Mouse (Mus musculus): ENCODE measurements around the gene Tbc1d8. TPM values are rescaled to one million over a fixed set of nuclear protein-coding genes. Genes with fewer than 3 reads are reported as not detected.

Tbc1d8 gene
- 10 to 100 TPM in 1 of 2 experiments, 1 to 10 TPM in 1; 6.9 to 18.7 TPM for total RNA-seq (2021)
- long read RNA-seq, experiment 1, full-length matches to known transcripts, result 8 of 12 reads
- long read RNA-seq, experiment 1, partial matches to known transcripts, result 3 of 12 reads
- long read RNA-seq, experiment 1, other reads (novel, unspliced or antisense), result 1 of 12 reads
- long read RNA-seq, experiment 2, full-length matches to known transcripts, result 2 of 2 reads
- long read RNA-seq, experiment 2, partial matches to known transcripts, result 0 of 2 reads
- long read RNA-seq, experiment 2, other reads (novel, unspliced or antisense), result 0 of 2 reads

- DNase-seq, result peak; percentile 94 to 95
Measured at GRCm38 (mm10) chr1:39478057-39478895, at the start of gene Tbc1d8. TSS of gene Tbc1d8 (minus strand) at chr1:39478755.

- DNase-seq, result no peak
Measured at GRCm38 (mm10) chr1:39528319-39528718, 49.8 kb upstream of the Tbc1d8 start.

- DNase-seq, result peak; percentile 83 to 89
Measured at GRCm38 (mm10) chr1:39527432-39527831, 48.9 kb upstream of the Tbc1d8 start.

DNA sequence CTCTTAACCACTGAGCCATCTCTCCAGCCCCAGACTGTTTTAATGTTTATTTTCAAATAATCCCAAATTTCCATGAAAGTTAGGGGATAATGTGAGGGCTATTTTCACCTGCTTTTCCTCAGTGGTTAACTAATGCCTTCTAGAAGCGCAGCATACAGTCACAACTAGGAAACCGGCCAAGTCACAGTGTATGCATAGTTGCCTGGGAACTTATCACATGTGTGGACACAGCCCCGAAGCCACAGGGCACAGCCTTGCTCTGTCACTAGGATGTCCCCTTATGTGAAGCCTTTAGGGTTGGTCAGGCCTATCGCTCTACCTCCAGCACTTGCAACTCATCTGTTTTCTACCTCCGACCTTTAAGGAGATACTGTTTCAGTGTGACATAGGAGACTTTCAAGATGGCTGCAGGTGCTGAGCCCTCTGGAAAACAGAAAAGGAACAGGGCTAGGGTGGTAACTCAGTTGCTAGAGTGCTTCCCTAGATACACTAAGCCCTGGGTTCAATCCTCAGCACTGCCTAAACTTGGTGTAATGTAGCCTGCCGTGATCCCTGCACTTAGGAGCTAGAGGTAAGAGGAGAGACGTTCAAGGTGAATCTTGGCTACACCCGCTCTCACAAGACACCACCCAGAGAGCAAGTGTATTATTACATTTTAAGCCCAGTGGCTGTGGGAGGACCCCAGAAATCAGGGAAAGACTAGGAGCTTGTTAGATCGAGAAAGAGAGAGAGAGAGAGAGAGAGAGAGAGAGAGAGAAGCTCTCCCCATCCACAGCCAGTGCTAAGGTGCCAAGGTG is 48.0 kb upstream of the Tbc1d8 start:
- no peak for DNase-seq

- DNase-seq, result no peak
Measured at GRCm38 (mm10) chr1:39525763-39526162, 47.2 kb upstream of the Tbc1d8 start.

DNA sequence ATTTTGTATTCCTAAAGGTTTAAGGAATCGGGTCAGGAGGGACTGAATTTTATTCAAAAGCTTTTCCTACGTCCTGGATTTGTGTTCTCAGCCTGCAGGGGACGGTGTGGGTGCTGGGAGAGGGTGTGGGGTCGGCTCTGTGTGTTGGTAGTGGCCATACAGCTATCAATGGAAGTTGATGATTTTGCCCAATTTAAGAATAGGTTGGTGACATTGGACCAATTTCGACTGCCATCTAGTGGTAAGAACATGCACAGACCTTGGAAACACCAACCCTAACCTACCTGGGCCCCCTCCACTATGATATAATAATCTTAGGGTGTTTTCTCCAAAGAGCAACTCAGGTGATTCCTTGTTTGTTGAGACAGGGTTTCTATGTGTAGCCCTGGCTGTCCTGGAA is 44.0 kb upstream of the Tbc1d8 start:
- peak in 1 of 2 experiments; percentile 40 for DNase-seq

GRCm38 (mm10) chr1:39521326-39521725 is 42.8 kb upstream of the Tbc1d8 start:
- DNase-seq, result no peak

DNA sequence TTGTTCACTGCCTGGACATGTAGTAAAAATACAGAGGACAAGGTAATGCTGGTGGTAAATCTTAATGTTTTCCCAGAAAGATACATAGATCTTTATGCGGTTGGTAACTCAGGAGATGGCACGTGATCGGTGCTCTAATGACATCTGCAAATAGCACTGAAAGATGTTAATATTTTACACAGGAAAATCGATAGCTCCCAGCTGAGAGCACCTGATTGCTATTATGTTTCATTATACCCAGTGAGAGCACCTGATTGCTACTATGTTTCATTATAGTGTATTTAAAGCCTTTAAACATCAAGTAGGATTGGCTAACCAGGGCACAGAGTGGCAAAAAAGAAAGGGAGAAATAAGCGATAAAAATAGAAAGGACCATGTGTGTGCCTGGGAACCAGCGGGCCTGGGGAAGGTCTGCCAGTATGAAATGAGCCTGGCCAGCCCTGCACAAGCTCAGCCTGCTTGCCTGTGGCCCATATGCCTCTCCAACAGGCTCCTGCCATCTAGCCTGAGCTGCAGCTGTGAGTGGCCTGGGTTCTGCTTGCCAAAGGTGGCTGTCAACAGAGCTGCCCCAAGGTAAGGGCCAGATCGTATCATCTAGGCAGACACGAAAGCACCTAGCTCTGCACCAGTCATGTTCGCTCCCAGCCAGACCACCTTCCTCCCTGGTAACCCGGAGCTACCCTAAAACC is 36.9 kb upstream of the Tbc1d8 start:
- no peak for DNase-seq

- no peak for DNase-seq
Measured at GRCm38 (mm10) chr1:39512183-39512582, 33.6 kb upstream of the Tbc1d8 start.

DNA sequence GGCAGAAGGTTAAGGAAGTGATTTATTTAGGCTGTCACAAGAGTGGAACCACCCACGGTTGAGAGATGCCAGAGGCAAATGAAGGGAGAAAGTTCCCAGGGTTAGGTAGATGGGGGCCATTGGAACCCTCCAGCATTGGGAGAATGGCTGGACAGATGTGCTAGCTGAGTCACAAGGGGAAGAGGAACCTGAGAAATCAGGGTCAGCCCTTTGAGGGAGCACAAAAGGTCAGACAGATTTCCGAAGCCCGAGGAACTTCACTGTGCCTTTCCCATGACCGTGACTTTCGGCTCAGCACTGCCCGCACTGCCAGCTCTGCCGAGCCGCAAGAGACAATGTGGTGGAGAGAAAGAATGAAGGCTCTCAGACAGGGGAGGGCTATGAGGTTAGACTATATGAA is 33.2 kb upstream of the Tbc1d8 start:
- DNase-seq, result peak; percentile 24 to 32

DNA sequence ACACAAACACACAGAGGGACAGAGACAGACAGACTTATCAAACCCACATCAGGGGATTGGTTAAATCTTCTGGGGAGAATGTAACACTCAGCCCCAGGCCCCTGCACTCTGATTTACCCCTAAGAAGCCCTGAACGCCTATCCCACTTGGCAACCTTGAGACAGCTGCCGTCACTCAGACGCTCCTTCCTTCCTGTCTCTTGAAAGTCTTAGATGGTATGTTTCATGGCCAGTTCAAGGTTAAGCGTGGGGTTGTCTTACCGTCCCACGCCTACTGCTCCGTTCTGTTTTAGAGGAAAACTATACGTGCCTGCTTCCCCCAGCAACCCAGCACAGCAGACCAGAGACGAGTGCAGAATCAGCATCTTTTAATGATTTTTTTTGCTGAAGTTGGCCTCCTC is 27.0 kb upstream of the Tbc1d8 start:
- DNase-seq, result no peak

- DNase-seq, result peak in 1 of 2 experiments; percentile 43
Measured at GRCm38 (mm10) chr1:39504261-39504660, 25.7 kb upstream of the Tbc1d8 start.

- DNase-seq, result peak; percentile 52 to 68
Measured at GRCm38 (mm10) chr1:39502817-39503633, 24.5 kb upstream of the Tbc1d8 start.

DNA sequence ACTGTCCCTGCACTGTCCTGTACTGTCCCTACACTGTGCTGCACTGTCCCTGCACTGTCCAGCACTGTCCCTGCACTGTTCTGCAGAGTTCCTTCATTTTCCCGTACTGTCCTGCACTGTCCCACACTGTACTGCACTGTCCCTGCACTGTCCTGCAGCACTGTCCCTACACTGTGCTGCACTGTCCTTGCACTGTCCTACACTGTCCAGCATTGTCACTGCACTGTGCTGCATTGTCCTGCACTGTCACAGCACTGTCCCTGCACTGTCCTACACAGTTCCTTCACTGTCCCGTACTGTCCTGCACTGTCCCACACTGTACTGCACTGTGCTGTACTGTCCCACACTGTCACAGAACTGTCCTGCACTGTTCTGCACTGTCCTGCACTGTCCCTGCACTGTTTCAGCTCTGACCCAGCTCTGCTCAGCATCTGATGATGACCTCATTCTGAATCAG is 21.0 kb upstream of the Tbc1d8 start:
- DNase-seq, result peak; percentile 19 to 42

GRCm38 (mm10) chr1:39497748-39498147 is 19.2 kb upstream of the Tbc1d8 start:
- no peak for DNase-seq

GRCm38 (mm10) chr1:39496995-39497394 is 18.4 kb upstream of the Tbc1d8 start:
- DNase-seq, result no peak

DNA sequence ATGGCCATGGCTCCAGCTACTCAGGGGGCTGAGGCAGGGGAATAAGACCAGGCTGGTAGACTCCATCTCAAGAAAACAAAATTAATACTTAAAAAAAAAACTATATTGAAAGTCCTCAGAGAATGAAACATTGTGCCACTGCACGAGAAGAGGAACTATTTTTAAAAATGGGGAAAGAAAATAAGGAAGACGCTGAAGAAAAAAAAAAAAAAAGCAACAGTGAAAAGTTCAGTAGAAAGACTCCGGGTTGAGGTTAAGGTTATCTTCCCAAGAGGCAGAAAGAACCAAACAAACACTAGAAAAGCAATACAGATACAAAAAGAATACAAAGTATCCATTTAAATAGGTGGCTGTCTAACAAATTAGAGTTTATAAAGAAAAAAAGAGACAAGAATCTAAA is 15.1 kb upstream of the Tbc1d8 start:
- no peak for DNase-seq

DNA sequence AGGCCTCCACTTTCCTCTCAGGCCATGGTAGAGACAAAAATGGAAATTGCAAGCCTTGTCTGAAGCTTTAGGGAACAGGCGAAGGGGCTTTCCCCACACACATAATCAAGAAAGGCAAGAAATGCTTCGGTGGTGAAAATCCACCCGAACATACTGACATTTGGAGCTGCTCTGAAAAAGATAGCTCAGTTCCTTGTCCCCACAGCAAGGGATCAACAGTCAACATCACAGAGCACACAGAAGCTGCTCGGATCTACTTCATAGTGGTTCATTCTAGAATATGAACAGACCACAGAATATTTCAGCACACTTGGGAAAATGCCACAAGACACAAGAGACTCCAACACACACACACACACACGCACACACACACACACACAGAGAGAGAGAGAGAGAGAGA is 14.6 kb upstream of the Tbc1d8 start:
- DNase-seq, result no peak

DNA sequence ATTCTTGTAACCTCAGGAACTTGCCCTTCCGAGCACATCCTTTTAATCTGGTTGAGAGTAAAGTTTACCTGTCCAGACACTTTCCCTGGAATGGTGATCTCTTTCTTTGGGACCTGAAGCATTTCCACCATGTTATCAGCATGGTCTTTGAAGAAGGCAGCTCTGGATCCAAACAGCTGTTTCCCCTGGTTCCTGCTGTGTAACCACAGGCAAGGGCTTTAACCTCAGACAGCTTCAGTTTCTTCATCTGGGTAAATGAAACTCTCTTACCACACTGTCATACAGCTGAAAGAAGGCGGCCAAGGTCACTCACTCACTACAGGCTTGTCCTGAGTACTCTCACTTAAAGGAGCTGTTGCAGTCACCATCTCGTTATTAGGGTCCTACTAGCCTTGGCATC is 8.8 kb upstream of the Tbc1d8 start:
- DNase-seq, result no peak

DNA sequence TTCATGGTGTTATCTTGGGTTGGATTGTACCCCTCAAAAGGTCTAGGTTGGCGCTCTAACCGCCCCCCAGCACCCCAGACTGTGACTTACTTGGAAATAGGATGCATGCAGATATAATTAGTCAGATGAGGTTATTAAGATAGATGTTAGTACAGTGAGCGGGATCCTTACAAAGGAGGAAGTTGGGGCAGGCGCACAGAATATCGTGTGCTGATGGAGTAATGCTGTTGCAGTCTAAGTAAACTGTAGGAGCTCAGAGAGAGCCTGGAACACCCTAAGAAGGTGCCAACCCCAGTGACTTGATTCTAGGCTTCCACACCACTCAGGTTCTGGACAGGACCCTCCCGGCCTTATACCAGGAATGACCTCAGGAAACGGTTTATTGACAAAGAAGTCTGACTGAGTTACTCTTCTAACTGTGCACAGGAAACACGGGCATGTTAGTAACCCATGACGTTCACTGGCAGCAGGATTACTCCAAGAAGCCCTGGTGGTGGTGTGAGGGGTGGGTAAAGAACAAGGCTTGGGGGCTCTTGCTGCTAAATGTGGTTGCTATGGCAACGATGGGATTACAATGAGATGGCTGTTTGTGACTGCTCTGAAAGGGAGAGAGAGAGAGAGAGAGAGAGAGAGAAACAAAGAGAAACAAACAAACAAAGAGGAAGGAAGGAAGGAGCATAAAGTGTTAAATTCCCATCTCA is 3.7 kb upstream of the Tbc1d8 start:
- DNase-seq, result no peak
